Comparison of ENCODE assay signal across 8 mouse cellular contexts in the genomic region with DNA sequence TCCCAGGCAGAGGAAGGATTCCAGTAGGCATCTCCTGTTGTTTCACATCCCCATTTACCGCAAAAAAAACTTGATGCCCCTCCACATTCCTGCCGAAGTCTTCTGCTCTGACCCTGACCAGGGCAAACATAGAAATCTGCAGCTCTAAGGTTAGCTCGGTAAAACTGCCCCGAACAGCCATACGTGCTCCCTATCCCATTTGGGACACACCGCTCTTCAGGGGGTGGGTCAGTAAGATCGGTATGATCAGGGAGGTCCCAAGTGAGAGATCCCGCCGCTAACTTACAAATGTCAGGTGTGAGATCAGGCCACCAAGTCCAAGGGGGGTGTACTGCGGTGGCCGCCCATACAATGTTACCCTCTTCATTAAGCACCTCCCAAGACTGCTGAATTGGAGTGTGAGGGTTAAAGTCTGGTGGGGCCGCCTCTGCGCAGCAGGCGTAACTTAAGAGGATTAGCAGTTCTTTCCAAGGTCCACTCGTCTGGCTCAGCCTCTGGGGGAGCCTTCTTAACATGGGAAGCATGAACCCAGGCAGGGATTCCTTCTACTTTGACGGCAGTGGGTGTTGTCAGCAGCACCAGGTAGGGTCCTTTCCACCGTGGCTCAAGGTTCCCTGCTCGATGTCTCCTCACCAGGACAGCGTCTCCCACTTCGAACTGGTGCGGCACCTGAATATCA.
DNase-seq lines count a peak whose midpoint lies in the region; ATAC-seq and TF ChIP-seq lines count a peak whose summit lies in the region.
"Not testable (repeated sequence)": the region's sequence is repeated elsewhere in the genome, so short reads cannot be mapped to it uniquely, and the experiment has no call there.

No protein-coding gene starts in this region.

- H3K9ac ChIP-seq in embryonic facial prominence, embryonic 11.5 days (replicated peaks; ENCODE audit: low read length); heart, embryonic 14.5 days (ENCODE audit: low read length); intestine, embryonic 15.5 days; limb, embryonic 13.5 days; lung, embryonic 16.5 days (ENCODE audit: low read length); neural tube, embryonic 12.5 days: not testable (repeated sequence)

- peak; percentile 0 for DNase-seq in G1E (ENCODE audit: low spot score)
- DNase-seq in embryonic facial prominence, embryonic 11.5 days (ENCODE audit: low spot score): peak; percentile 1
- peak; percentile 2 for DNase-seq in thymus, postnatal 0 days (ENCODE audit: low spot score)

- peaks cover 70% of the 10 kb centered on the region for H3K9me3 ChIP-seq in G1E (replicated peaks)
- H3K9me3 ChIP-seq in embryonic facial prominence, embryonic 11.5 days (replicated peaks; ENCODE audit: control insufficient read depth, low read length): peaks cover 61% of the 10 kb centered on the region
- H3K9me3 ChIP-seq in heart, embryonic 14.5 days (ENCODE audit: control insufficient read depth, low read length): peaks cover 69% of the 10 kb centered on the region
- H3K9me3 ChIP-seq in intestine, embryonic 15.5 days: peaks cover 60% of the 10 kb centered on the region
- peaks cover 87% of the 10 kb centered on the region for H3K9me3 ChIP-seq in limb, embryonic 13.5 days
- peaks cover 66% of the 10 kb centered on the region for H3K9me3 ChIP-seq in lung, embryonic 16.5 days (ENCODE audit: control insufficient read depth, low read length)
- peaks cover 78% of the 10 kb centered on the region for H3K9me3 ChIP-seq in neural tube, embryonic 12.5 days

- not testable (repeated sequence) for H3K36me3 ChIP-seq in G1E (replicated peaks); embryonic facial prominence, embryonic 11.5 days (replicated peaks; ENCODE audit: control insufficient read depth, insufficient read depth, low read depth, low read length); heart, embryonic 14.5 days (ENCODE audit: control insufficient read depth, insufficient read depth, low read length); lung, embryonic 16.5 days (ENCODE audit: control insufficient read depth, insufficient read depth, low read length); neural tube, embryonic 12.5 days
- H3K36me3 ChIP-seq in intestine, embryonic 15.5 days: peaks cover 16% of the 10 kb centered on the region
- peaks cover 69% of the 10 kb centered on the region for H3K36me3 ChIP-seq in limb, embryonic 13.5 days

- H3K4me1 ChIP-seq in G1E (ENCODE audit: insufficient read depth, low read depth, low read length); embryonic facial prominence, embryonic 11.5 days (ENCODE audit: control insufficient read depth, insufficient read depth, low read length); heart, embryonic 14.5 days (ENCODE audit: control insufficient read depth in 2 of 2, insufficient read depth in 2 of 2, low read length in 2 of 2); intestine, embryonic 15.5 days (replicated peaks); limb, embryonic 13.5 days; lung, embryonic 16.5 days (replicated peaks; ENCODE audit: control insufficient read depth, insufficient read depth, low read length); neural tube, embryonic 12.5 days: not testable (repeated sequence)

- H3K4me2 ChIP-seq in embryonic facial prominence, embryonic 11.5 days (ENCODE audit: low read depth, low read length); heart, embryonic 14.5 days (ENCODE audit: low read length); intestine, embryonic 15.5 days (replicated peaks); limb, embryonic 13.5 days (replicated peaks); lung, embryonic 16.5 days (ENCODE audit: low read depth, low read length); neural tube, embryonic 12.5 days (replicated peaks): not testable (repeated sequence)

- ATAC-seq in G1E (ENCODE audit: extremely low read depth, insufficient number of reproducible peaks, low FRiP score, poor library complexity, severe bottlenecking): not testable (repeated sequence)
- ATAC-seq in embryonic facial prominence, embryonic 11.5 days (replicated peaks; ENCODE audit: insufficient number of reproducible peaks, low FRiP score, low TSS enrichment, low read depth): 0 out of 2 replicates have a peak, but pooled peaks have one; percentile 12
- 0 out of 2 replicates have a peak, but pooled peaks have one; percentile 17 for ATAC-seq in heart, embryonic 14.5 days (ENCODE audit: insufficient number of reproducible peaks, insufficient read depth, low FRiP score, low read depth)
- 0 out of 2 replicates have a peak, but pooled peaks have one; percentile 4 for ATAC-seq in intestine, embryonic 15.5 days
- peak; percentile 51; the same call in 1 of the 2 replicates for ATAC-seq in limb, embryonic 13.5 days (ENCODE audit: low FRiP score, low read depth)
- 0 out of 2 replicates have a peak, but pooled peaks have one; percentile 7 for ATAC-seq in lung, embryonic 16.5 days (ENCODE audit: low read depth)
- peak; percentile 4; the same call in 1 of the 2 replicates for ATAC-seq in neural tube, embryonic 12.5 days (ENCODE audit: low FRiP score, low read depth)

- not testable (repeated sequence) for H3K27me3 ChIP-seq in G1E (ENCODE audit: insufficient read depth, low read length); heart, embryonic 14.5 days (ENCODE audit: control insufficient read depth, insufficient read depth, low read length); intestine, embryonic 15.5 days (replicated peaks); lung, embryonic 16.5 days (ENCODE audit: control insufficient read depth, insufficient read depth, low read depth, low read length); neural tube, embryonic 12.5 days (replicated peaks)
- peaks cover 13% of the 10 kb centered on the region for H3K27me3 ChIP-seq in embryonic facial prominence, embryonic 11.5 days (ENCODE audit: control insufficient read depth, insufficient read depth, low read length)
- H3K27me3 ChIP-seq in limb, embryonic 13.5 days: peaks cover 20% of the 10 kb centered on the region

- not testable (repeated sequence) for TF ChIP-seq CTCF in G1E (IDR thresholded peaks at IDR 0.05; ENCODE audit: low read depth, low read length)

- WGBS in embryonic facial prominence, embryonic 11.5 days: 69% methylated on average over 21 of the region's 21 CpGs
- 69% methylated on average over 21 of the region's 21 CpGs for WGBS in heart, embryonic 14.5 days
- 70% methylated on average over 21 of the region's 21 CpGs for WGBS in intestine, embryonic 15.5 days
- 72% methylated on average over 21 of the region's 21 CpGs for WGBS in limb, embryonic 13.5 days
- 72% methylated on average over 21 of the region's 21 CpGs for WGBS in lung, embryonic 16.5 days
- 68% methylated on average over 21 of the region's 21 CpGs for WGBS in neural tube, embryonic 12.5 days

- H3K27ac ChIP-seq in embryonic facial prominence, embryonic 11.5 days (replicated peaks; ENCODE audit: low read depth, low read length); heart, embryonic 14.5 days (replicated peaks in 1 of 2; ENCODE audit: control insufficient read depth in 1 of 2, insufficient read depth in 1 of 2, low read depth in 2 of 2, low read length in 2 of 2); intestine, embryonic 15.5 days; limb, embryonic 13.5 days; lung, embryonic 16.5 days (ENCODE audit: low read length); neural tube, embryonic 12.5 days: not testable (repeated sequence)

- H3K4me3 ChIP-seq in G1E (ENCODE audit: low read depth, low read length); embryonic facial prominence, embryonic 11.5 days (ENCODE audit: low read depth, low read length); heart, embryonic 14.5 days (ENCODE audit: control insufficient read depth in 1 of 2, insufficient read depth in 1 of 2, low read depth in 1 of 2, low read length in 2 of 2); intestine, embryonic 15.5 days (replicated peaks); limb, embryonic 13.5 days; lung, embryonic 16.5 days (ENCODE audit: low read length); neural tube, embryonic 12.5 days: not testable (repeated sequence)
